Comparison of ENCODE assay signal across 19 mouse cellular contexts in genomic region chr15:7290003-7290402, GRCm38 (mm10).
DNase-seq lines count a peak whose midpoint lies in the region; ATAC-seq and TF ChIP-seq lines count a peak whose summit lies in the region.
"Had no signal": no experiment of that assay in that cellular context is flagged by ENCODE, and none has a peak within 500 bp of the region (broad histone marks: within the 10 kb centered on the region; RNA-seq: fewer than 3 reads in every experiment).

No protein-coding gene starts in this region.

- no peak for ATAC-seq in lung, embryonic 15.5 days (ENCODE audit: borderline replicate concordance, extremely low read depth, low FRiP score, low TSS enrichment)
- 0 out of 2 replicates have a peak, but pooled peaks have one; percentile 40 for ATAC-seq in limb, embryonic 15.5 days (ENCODE audit: insufficient number of reproducible peaks, low FRiP score, low TSS enrichment, low read depth)
- ATAC-seq: CD4-positive, CD25-positive, alpha-beta regulatory T cell, adult 4 months; forebrain, embryonic 14.5 days; forebrain, postnatal 0 days; hindbrain, postnatal 0 days; inflammation-experienced regulatory T-cells, adult 6 months; intestine, embryonic 16.5 days had no signal

- H3K9me3 ChIP-seq in lung, embryonic 15.5 days, result no peaks in the 10 kb centered on the region
- H3K9me3 ChIP-seq in limb, embryonic 15.5 days, result no peaks in the 10 kb centered on the region
- H3K9me3 ChIP-seq: embryonic facial prominence, embryonic 12.5 days; embryonic facial prominence, embryonic 15.5 days had no signal

- DNase-seq in heart, adult 2 months, result no peak
- DNase-seq in heart, postnatal 36 days, result no peak
- DNase-seq in lung, postnatal 25 days (ENCODE audit: low spot score), result no peak
- DNase-seq in neural tube, embryonic 10.5 days (ENCODE audit: extremely low spot score, low spot score), result no peak
- DNase-seq: adrenal gland, adult 8-10 months; cerebellum, adult 18-20 months; cerebellum, adult 9-10 months; cerebellum, postnatal 14 days; forebrain, postnatal 0 days had no signal

- H3K27me3 ChIP-seq in heart, adult 2 months (ENCODE audit: control insufficient read depth, insufficient read depth, low read length), result no peaks in the 10 kb centered on the region
- no peaks in the 10 kb centered on the region for H3K27me3 ChIP-seq in lung, embryonic 15.5 days
- no peaks in the 10 kb centered on the region for H3K27me3 ChIP-seq in limb, embryonic 15.5 days
- H3K27me3 ChIP-seq: embryonic facial prominence, embryonic 12.5 days; embryonic facial prominence, embryonic 15.5 days had no signal

- no peak overlapping the region for H3K4me2 ChIP-seq in lung, embryonic 15.5 days
- no peak overlapping the region for H3K4me2 ChIP-seq in limb, embryonic 15.5 days
- H3K4me2 ChIP-seq: embryonic facial prominence, embryonic 12.5 days; embryonic facial prominence, embryonic 15.5 days; hindbrain, embryonic 14.5 days had no signal

- H3K79me2 ChIP-seq in heart, adult 2 months (replicated peaks; ENCODE audit: control insufficient read depth, insufficient read depth, low read length), result no peaks in the 10 kb centered on the region

- intact Hi-C loops in heart, adult 2 months (cut with DNase I), result no loop called here
- intact Hi-C loops in heart, postnatal 36 days (cut with DNase I), result no loop called here

- no peak for TF ChIP-seq POLR2A in heart, adult 2 months (IDR thresholded peaks at IDR 0.05; ENCODE audit: insufficient read depth, low read depth, low read length)

- H3K36me3 ChIP-seq in heart, adult 2 months (ENCODE audit: control insufficient read depth, insufficient read depth, low read length), result no peaks in the 10 kb centered on the region
- H3K36me3 ChIP-seq in lung, embryonic 15.5 days, result no peaks in the 10 kb centered on the region
- no peaks in the 10 kb centered on the region for H3K36me3 ChIP-seq in limb, embryonic 15.5 days
- H3K36me3 ChIP-seq: embryonic facial prominence, embryonic 12.5 days; embryonic facial prominence, embryonic 15.5 days had no signal

- TF ChIP-seq EP300 in heart, adult 2 months (IDR thresholded peaks at IDR 0.05; ENCODE audit: insufficient read depth, low read depth, low read length), result no peak

- no peaks in the 10 kb centered on the region for H3K4me1 ChIP-seq in heart, adult 2 months (ENCODE audit: control insufficient read depth, insufficient read depth, low read length)
- H3K4me1 ChIP-seq in lung, embryonic 15.5 days, result no peaks in the 10 kb centered on the region
- H3K4me1 ChIP-seq in limb, embryonic 15.5 days, result peaks cover 6% of the 10 kb centered on the region; the same call in 1 of the 2 replicates
- H3K4me1 ChIP-seq: embryonic facial prominence, embryonic 12.5 days; embryonic facial prominence, embryonic 15.5 days had no signal

- no peak overlapping the region for H3K4me3 ChIP-seq in heart, adult 2 months
- H3K4me3 ChIP-seq in lung, embryonic 15.5 days, result no peak overlapping the region
- H3K4me3 ChIP-seq in limb, embryonic 15.5 days, result no peak overlapping the region
- H3K4me3 ChIP-seq: embryonic facial prominence, embryonic 12.5 days; embryonic facial prominence, embryonic 15.5 days had no signal

- H3K27ac ChIP-seq in heart, adult 2 months, result peak overlapping the region; percentile 43
- 0 out of 2 replicates have a peak overlapping the region, but pooled peaks have one; percentile 9 for H3K27ac ChIP-seq in lung, embryonic 15.5 days
- H3K27ac ChIP-seq in limb, embryonic 15.5 days, result no peak overlapping the region
- H3K27ac ChIP-seq: embryonic facial prominence, embryonic 15.5 days; hindbrain, embryonic 14.5 days; hindbrain, postnatal 0 days had no signal

- 71% methylated on average over 4 of the region's 4 CpGs for WGBS in heart, adult 2 months
- WGBS in lung, embryonic 15.5 days, result 55% methylated on average over 4 of the region's 4 CpGs
- WGBS in limb, embryonic 15.5 days, result 48% methylated on average over 4 of the region's 4 CpGs

- no peak overlapping the region for H3K9ac ChIP-seq in heart, adult 2 months (ENCODE audit: low read depth, low read length)
- H3K9ac ChIP-seq in lung, embryonic 15.5 days, result no peak overlapping the region
- H3K9ac ChIP-seq in limb, embryonic 15.5 days, result no peak overlapping the region
- H3K9ac ChIP-seq: embryonic facial prominence, embryonic 12.5 days; embryonic facial prominence, embryonic 15.5 days; forebrain, postnatal 0 days; hindbrain, embryonic 14.5 days had no signal

- TF ChIP-seq CTCF in heart, adult 2 months (IDR thresholded peaks at IDR 0.05), result no peak
